Mouse (Mus musculus) stomach, postnatal 0 days (tissue): ENCODE results near the gene Pdcd10. TPM values are rescaled to one million over a fixed set of nuclear protein-coding genes. Genes with fewer than 3 reads are reported as not detected.
A peak's percentile ranks its signal among the peaks of the same experiment; 100 is the strongest.

Experiments
- ATAC-seq: fragments of 200-750 bp; cut with Nextera tagmentation; 2 replicates; pipeline ENCODE4 v1.8.0; 2017; ENCODE audit not compliant: low FRiP score, low TSS enrichment
- DNase-seq: peaks from one replicate; pipeline ENCODE4 v3.0.0-alpha.2; 2016; ENCODE audit warnings: low spot score
- H3K27ac ChIP-seq: fragments of 300-500 bp; sonication (generic); replicated peaks from 2 replicates; pipeline ENCODE4 v1.5.1; 2014; ENCODE audit warnings: mild to moderate bottlenecking, control low read depth
- H3K27me3 ChIP-seq: fragments of 300-500 bp; sonication (generic); 2 replicates; pipeline ENCODE4 v1.6.1; 2014; ENCODE audit warnings: low read length; ENCODE audit not compliant: control insufficient read depth, insufficient read depth
- H3K36me3 ChIP-seq: fragments of 300-500 bp; sonication (generic); 2 replicates; pipeline ENCODE4 v1.6.1; 2014; ENCODE audit warnings: low read length, mixed read lengths; ENCODE audit not compliant: control insufficient read depth, insufficient read depth
- H3K4me1 ChIP-seq: fragments of 300-500 bp; sonication (generic); replicated peaks from 2 replicates; pipeline ENCODE4 v1.6.1; 2014; ENCODE audit warnings: antibody characterized with exemption; ENCODE audit not compliant: control insufficient read depth, insufficient read depth
- H3K4me2 ChIP-seq: fragments of 300-500 bp; sonication (generic); replicated peaks from 2 replicates; pipeline ENCODE4 v1.6.1; 2014; ENCODE audit warnings: low read depth, mild to moderate bottlenecking, control low read depth, moderate library complexity
- H3K4me3 ChIP-seq: fragments of 300-500 bp; sonication (generic); 2 replicates; pipeline ENCODE4 v1.5.1; 2014; ENCODE audit warnings: low read depth, low read length, control low read depth
- H3K9ac ChIP-seq: fragments of 300-500 bp; sonication (generic); 2 replicates; pipeline ENCODE4 v1.6.1; 2014; ENCODE audit warnings: mild to moderate bottlenecking, low read length, control low read depth, mixed read lengths
- H3K9me3 ChIP-seq: fragments of 300-500 bp; sonication (generic); 2 replicates; pipeline ENCODE4 v1.6.1; 2016; ENCODE audit warnings: low read length; ENCODE audit not compliant: control insufficient read depth
- CTCF ChIP-seq: IDR thresholded peaks from 2 replicates; pipeline ENCODE4 v1.5.1; 2016; ENCODE audit warnings: antibody characterized with exemption, low read depth, mild to moderate bottlenecking, moderate library complexity
- EP300 ChIP-seq: optimal IDR thresholded peaks from 2 replicates; pipeline ENCODE3; 2016; ENCODE audit warnings: antibody characterized with exemption
- WGBS: fragments of 180-500 bp; shearing (Covaris S2); extraction: QIAGEN DNeasy Blood & Tissue Kit; methylation state at CpG from one replicate; pipeline ENCODE4 v1.1.7; 2014; 5-methylcytosine and 5-hydroxymethylcytosine counted together
- polyA plus RNA-seq: library from polyadenylated mRNA; unstranded; fragments of >200 nt; fragmentation: Nextera tagmentation; extraction: Ambion mirVana; gene quantifications from 2 replicates; pipeline ENCODE4 v1.2.1, GENCODE M21; 2015

The Pdcd10 gene
- polyA plus RNA-seq, 1 experiment from 2014 or later: 102 TPM

DNA sequence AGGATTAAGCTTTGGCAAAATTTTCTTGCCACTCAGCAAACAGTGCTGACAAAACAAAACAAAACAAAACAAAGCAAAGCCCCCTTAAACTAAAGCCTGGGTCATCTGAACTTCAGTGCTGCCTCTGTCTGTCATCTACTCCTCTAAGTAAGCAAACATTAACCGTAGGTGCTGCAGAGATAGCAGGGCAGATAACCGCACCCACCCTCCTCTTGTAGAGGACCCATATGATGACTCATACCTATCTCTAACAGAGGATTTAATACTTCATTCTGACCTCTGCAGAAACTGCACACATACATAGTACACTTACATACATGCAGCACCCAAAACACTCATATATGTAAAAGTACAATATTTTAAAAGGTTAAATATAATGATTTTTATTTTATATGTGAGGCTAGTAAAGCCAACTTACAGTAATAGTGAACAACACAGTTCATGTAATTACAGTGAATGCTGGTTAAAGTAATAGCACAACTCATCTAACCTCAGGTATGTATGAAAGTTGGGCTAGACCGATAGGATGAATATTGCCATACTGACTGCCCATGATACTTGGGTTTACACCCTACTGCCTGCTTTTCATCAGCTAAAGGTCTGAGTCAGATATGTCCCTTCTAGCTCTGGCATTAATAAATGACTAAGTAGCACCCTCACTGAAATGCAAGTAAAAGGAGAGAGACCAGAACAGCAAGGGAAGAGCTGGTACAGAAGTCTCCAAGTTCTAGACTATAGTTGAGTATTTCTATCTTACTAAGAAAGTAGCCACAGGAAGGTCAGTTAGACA lies 22.4 kb downstream of the Pdcd10 start:
- Histone ChIP-seq H3K9me3 (no peaks in the 10 kb centered on the region), H3K27ac (no peak overlapping the region), H3K9ac (no peak overlapping the region), H3K4me3 (no peak overlapping the region), H3K27me3 (no peaks in the 10 kb centered on the region), H3K4me1 (no peaks in the 10 kb centered on the region), H3K36me3 (peaks cover 2% of the 10 kb centered on the region; the same call in 1 of the 2 replicates), H3K4me2 (no peak overlapping the region)
- WGBS: 59% methylated on average over 3 of the region's 3 CpGs
- TF ChIP-seq EP300 (no peak), CTCF (no peak)
- DNase-seq (no peak), ATAC-seq (no peak)

DNA sequence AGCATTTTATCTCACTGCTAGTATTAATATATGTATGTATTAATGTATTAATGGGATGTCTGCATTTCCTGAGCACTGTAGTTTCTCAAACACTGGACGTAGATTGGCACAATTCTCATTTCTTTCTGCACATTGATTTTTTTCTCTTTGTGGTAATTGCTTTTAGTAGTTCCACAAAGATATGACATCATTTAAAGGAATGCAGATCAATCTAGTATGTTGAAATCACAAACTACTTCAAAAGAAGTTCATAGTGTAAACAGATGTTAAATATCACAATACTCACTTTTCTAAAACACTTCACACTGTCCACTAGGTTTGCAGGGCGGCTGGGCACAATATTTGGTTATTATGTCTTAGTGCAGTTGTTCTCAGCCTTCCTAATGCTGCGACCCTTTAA lies 25.6 kb downstream of the Pdcd10 start:
- no peaks in the 10 kb centered on the region for H3K9me3 ChIP-seq

GRCm38 (mm10) chr3:75522527-75522926 lies 34.1 kb downstream of the Pdcd10 start:
- H3K4me1 ChIP-seq: no peaks in the 10 kb centered on the region
- no peak overlapping the region for H3K9ac ChIP-seq
- H3K4me3 ChIP-seq: no peak overlapping the region
- TF ChIP-seq EP300: no peak
- no peak for TF ChIP-seq CTCF
- no peak for DNase-seq
- no peak overlapping the region for H3K4me2 ChIP-seq
- H3K9me3 ChIP-seq: no peaks in the 10 kb centered on the region
- H3K36me3 ChIP-seq: peaks cover 12% of the 10 kb centered on the region; the same call in 1 of the 2 replicates
- H3K27me3 ChIP-seq: no peaks in the 10 kb centered on the region
- WGBS: 73% methylated on average over 1 of the region's 1 CpGs
- H3K27ac ChIP-seq: no peak overlapping the region
- ATAC-seq: peak; percentile 74

More for the DNA sequence above, 25.6 kb downstream of the Pdcd10 start:
- no peaks in the 10 kb centered on the region for H3K27me3 ChIP-seq
- ATAC-seq (no peak), DNase-seq (no peak)
- TF ChIP-seq CTCF (no peak), EP300 (no peak)
- H3K4me2 ChIP-seq: no peak overlapping the region
- 63% methylated on average over 3 of the region's 3 CpGs for WGBS
- no peaks in the 10 kb centered on the region for H3K4me1 ChIP-seq
- no peak overlapping the region for H3K27ac ChIP-seq
- H3K9ac ChIP-seq: no peak overlapping the region
- no peaks in the 10 kb centered on the region; the same call in 1 of the 2 replicates for H3K36me3 ChIP-seq
- no peak overlapping the region for H3K4me3 ChIP-seq

- ATAC-seq (no peak), DNase-seq (no peak)
- WGBS: 86% methylated on average over 2 of the region's 2 CpGs
- H3K4me2 ChIP-seq: no peak overlapping the region
- H3K27me3 ChIP-seq: no peaks in the 10 kb centered on the region
- no peaks in the 10 kb centered on the region for H3K9me3 ChIP-seq
- TF ChIP-seq CTCF (no peak), EP300 (no peak)
- H3K36me3 ChIP-seq: peaks cover 12% of the 10 kb centered on the region; the same call in 1 of the 2 replicates
- no peaks in the 10 kb centered on the region for H3K4me1 ChIP-seq
- H3K4me3 ChIP-seq: no peak overlapping the region
- H3K27ac ChIP-seq: no peak overlapping the region
- H3K9ac ChIP-seq: no peak overlapping the region
These were observed 35.3 kb downstream of the Pdcd10 start for GRCm38 (mm10) chr3:75521314-75521713.

GRCm38 (mm10) chr3:75517631-75518250 lies 38.9 kb downstream of the Pdcd10 start:
- H3K9me3 ChIP-seq: no peaks in the 10 kb centered on the region
- no peaks in the 10 kb centered on the region for H3K27me3 ChIP-seq
- TF ChIP-seq CTCF (peak; percentile 71), EP300 (no peak)
- H3K36me3 ChIP-seq: peaks cover 7% of the 10 kb centered on the region
- WGBS: 79% methylated on average over 7 of the region's 7 CpGs
- H3K27ac ChIP-seq: no peak overlapping the region
- no peak overlapping the region for H3K4me3 ChIP-seq
- H3K4me1 ChIP-seq: no peaks in the 10 kb centered on the region
- H3K4me2 ChIP-seq: no peak overlapping the region
- ATAC-seq: no peak
- H3K9ac ChIP-seq: no peak overlapping the region
- peak; percentile 46 for DNase-seq
